Mouse (Mus musculus): ENCODE results near the gene Grik2.

Gene Grik2

GRCm38 (mm10) chr10:49788381-49788906 is at the start of gene Grik2:
Grik2 (minus strand) TSS chr10:49788766.
- peak; percentile 90 to 91 for DNase-seq (ENCODE audit: low spot score in 2 of 2)

- no peak for DNase-seq (ENCODE audit: low spot score in 2 of 2)
Observed at GRCm38 (mm10) chr10:49834392-49834791, 45.8 kb upstream of the Grik2 start.

- no peak for DNase-seq (ENCODE audit: low spot score in 2 of 2)
Observed at GRCm38 (mm10) chr10:49807276-49807675, 18.7 kb upstream of the Grik2 start.

GRCm38 (mm10) chr10:49801001-49801400 is 12.4 kb upstream of the Grik2 start:
- no peak for DNase-seq (ENCODE audit: low spot score in 2 of 2)

GRCm38 (mm10) chr10:49794129-49794528 is 5.6 kb upstream of the Grik2 start:
- DNase-seq (ENCODE audit: low spot score in 2 of 2), result no peak

- DNase-seq (ENCODE audit: low spot score in 2 of 2), result peak; percentile 49 to 55
Observed at GRCm38 (mm10) chr10:49790326-49790725, 1.8 kb upstream of the Grik2 start.

GRCm38 (mm10) chr10:49789711-49790110 is 1.1 kb upstream of the Grik2 start:
- no peak for DNase-seq (ENCODE audit: low spot score in 2 of 2)

- peak in 1 of 2 experiments; percentile 51 for DNase-seq (ENCODE audit: low spot score in 2 of 2)
Observed at GRCm38 (mm10) chr10:49788914-49789313, 348 bp upstream of the Grik2 start.

GRCm38 (mm10) chr10:49786630-49787029 is 1.9 kb downstream of the Grik2 start:
- no peak for DNase-seq (ENCODE audit: low spot score in 2 of 2)

GRCm38 (mm10) chr10:49785477-49785876 is 3.1 kb downstream of the Grik2 start:
- DNase-seq (ENCODE audit: low spot score in 2 of 2), result no peak

- DNase-seq (ENCODE audit: low spot score in 2 of 2), result peak in 1 of 2 experiments; percentile 33
Observed at GRCm38 (mm10) chr10:49784831-49785230, 3.7 kb downstream of the Grik2 start.

- DNase-seq (ENCODE audit: low spot score in 2 of 2), result peak; percentile 63 to 68
Observed at GRCm38 (mm10) chr10:49782741-49783691, 5.5 kb downstream of the Grik2 start.

GRCm38 (mm10) chr10:49782061-49782460 is 6.5 kb downstream of the Grik2 start:
- no peak for DNase-seq (ENCODE audit: low spot score in 2 of 2)

- DNase-seq (ENCODE audit: low spot score in 2 of 2), result peak; percentile 63
Observed at GRCm38 (mm10) chr10:49780430-49780829, 8.1 kb downstream of the Grik2 start.

- DNase-seq (ENCODE audit: low spot score in 2 of 2), result no peak
Observed at GRCm38 (mm10) chr10:49768897-49769296, 19.7 kb downstream of the Grik2 start.

GRCm38 (mm10) chr10:49767556-49767955 is 21.0 kb downstream of the Grik2 start:
- DNase-seq (ENCODE audit: low spot score in 2 of 2), result no peak

GRCm38 (mm10) chr10:49762607-49763006 is 26.0 kb downstream of the Grik2 start:
- DNase-seq (ENCODE audit: low spot score in 2 of 2), result no peak

GRCm38 (mm10) chr10:49751769-49752168 is 36.8 kb downstream of the Grik2 start:
- DNase-seq (ENCODE audit: low spot score in 2 of 2), result no peak

- no peak for DNase-seq (ENCODE audit: low spot score in 2 of 2)
Observed at GRCm38 (mm10) chr10:49731841-49732240, 56.7 kb downstream of the Grik2 start.

- no peak for DNase-seq (ENCODE audit: low spot score in 2 of 2)
Observed at GRCm38 (mm10) chr10:49723706-49724105, 64.9 kb downstream of the Grik2 start.

- DNase-seq (ENCODE audit: low spot score in 2 of 2), result no peak
Observed at GRCm38 (mm10) chr10:49716856-49717255, 71.7 kb downstream of the Grik2 start.

GRCm38 (mm10) chr10:49709748-49710147 is 78.8 kb downstream of the Grik2 start:
- no peak for DNase-seq (ENCODE audit: low spot score in 2 of 2)

GRCm38 (mm10) chr10:49704446-49704845 is 84.1 kb downstream of the Grik2 start:
- no peak for DNase-seq (ENCODE audit: low spot score in 2 of 2)

Measured in right cerebral cortex, postnatal 10 days (tissue).